Mouse (Mus musculus) thymus, adult 2 months (tissue): ENCODE data around the gene Anapc13. TPM values are rescaled to one million over a fixed set of nuclear protein-coding genes. Genes with fewer than 3 reads are reported as not detected.

Experiments used
- DNase-seq: peaks from one replicate; pipeline ENCODE4 v3.0.0; 2021
- H3K27ac ChIP-seq: fragments of 200-500 bp; 2 replicates; pipeline ENCODE4 v1.5.1; 2012; ENCODE audit warnings: low read length, control low read depth; ENCODE audit not compliant: control insufficient read depth, insufficient read depth
- H3K27me3 ChIP-seq: fragments of 200-500 bp; 2 replicates; pipeline ENCODE4 v1.6.1; 2012; ENCODE audit warnings: mild to moderate bottlenecking, low read length, moderate library complexity, mixed read lengths; ENCODE audit not compliant: control insufficient read depth, insufficient read depth
- H3K36me3 ChIP-seq: fragments of 200-500 bp; 2 replicates; pipeline ENCODE4 v1.6.1; 2012; ENCODE audit warnings: mild to moderate bottlenecking, low read length, moderate library complexity; ENCODE audit not compliant: control insufficient read depth, insufficient read depth
- H3K4me1 ChIP-seq: fragments of 200-500 bp; replicated peaks from 2 replicates; pipeline ENCODE4 v1.6.1; 2012; ENCODE audit warnings: low read length; ENCODE audit not compliant: control insufficient read depth, insufficient read depth
- H3K4me3 ChIP-seq: fragments of 200-500 bp; 2 replicates; pipeline ENCODE4 v1.5.1; 2012; ENCODE audit warnings: mild to moderate bottlenecking, low read length, control low read depth, moderate library complexity; ENCODE audit not compliant: control insufficient read depth, insufficient read depth
- CTCF ChIP-seq: fragments of 200-500 bp; IDR thresholded peaks from 2 replicates; pipeline ENCODE4 v1.5.1; 2012; ENCODE audit warnings: mild to moderate bottlenecking, control low read depth, low read length, moderate library complexity, borderline replicate concordance; ENCODE audit not compliant: control insufficient read depth, poor library complexity, insufficient read depth; ENCODE audit errors: extremely low read depth
- POLR2A ChIP-seq: fragments of 200-500 bp; IDR thresholded peaks from 2 replicates; pipeline ENCODE4 v1.6.1; 2012; ENCODE audit warnings: mild to moderate bottlenecking, low read length, control low read depth, moderate library complexity; ENCODE audit not compliant: control insufficient read depth, poor library complexity, insufficient read depth; ENCODE audit errors: extremely low read depth
- WGBS: fragments of 180-500 bp; shearing (Covaris S2); methylation state at CpG from one replicate; pipeline ENCODE4 v1.1.7; 2018; 5-methylcytosine and 5-hydroxymethylcytosine counted together
- polyA plus RNA-seq: library from polyadenylated mRNA; depleted of rRNA; stranded (reverse); fragments of >200 nt; gene quantifications from 2 replicates; pipeline ENCODE4 v1.2.3, GENCODE M21; 2012

Anapc13 gene
- polyA plus RNA-seq, 1 experiment = 34.6 TPM

DNA sequence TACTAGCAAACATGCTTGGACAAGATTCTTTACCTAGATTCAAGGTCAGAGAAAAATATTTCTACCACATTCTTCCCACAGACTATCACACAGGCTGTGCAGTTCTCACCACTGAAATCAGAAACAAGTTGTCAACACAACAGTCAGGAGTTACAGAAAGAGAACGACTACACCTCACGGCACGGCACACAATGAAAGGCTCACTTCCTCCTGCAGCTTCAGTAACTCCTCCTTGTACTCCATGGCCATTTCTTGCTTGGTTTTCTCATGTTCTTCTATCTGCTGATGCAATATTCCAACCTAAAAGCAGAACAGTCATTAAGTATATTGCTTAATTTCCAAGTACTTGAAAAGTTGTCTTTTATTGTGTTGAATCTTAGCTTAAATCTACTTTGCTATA, 11.0 kb upstream of the Anapc13 start:
- Histone ChIP-seq H3K36me3 (peaks cover 22% of the 10 kb centered on the region), H3K4me3 (no peak overlapping the region), H3K4me1 (no peaks in the 10 kb centered on the region), H3K27ac (no peak overlapping the region), H3K27me3 (no peaks in the 10 kb centered on the region)
- no peak for DNase-seq
- no peak for TF ChIP-seq CTCF
- TF ChIP-seq POLR2A = no peak
- WGBS = 85% methylated on average over 3 of the region's 3 CpGs

DNA sequence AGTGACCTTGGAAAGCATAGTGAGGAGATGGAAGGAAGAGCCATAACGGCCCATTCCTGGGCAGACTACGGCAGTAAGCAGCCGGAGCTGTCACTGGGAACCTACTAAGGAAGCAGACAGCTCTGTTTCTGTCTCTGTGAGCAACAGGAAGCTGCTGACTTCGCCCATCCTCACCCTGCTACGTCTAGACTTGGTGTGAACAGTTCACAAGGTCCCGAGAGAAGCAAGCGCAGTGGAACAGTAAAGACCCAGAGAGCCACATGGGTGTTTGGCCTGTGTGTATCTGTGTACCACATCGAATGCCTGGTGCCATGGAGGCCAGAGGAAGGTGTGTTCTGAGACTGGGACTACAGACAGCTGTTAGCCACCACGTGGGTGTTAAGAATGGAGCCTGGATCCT, 9.8 kb upstream of the Anapc13 start:
- 93% methylated on average over 9 of the region's 9 CpGs for WGBS
- no peak for TF ChIP-seq POLR2A
- no peak for TF ChIP-seq CTCF
- no peak for DNase-seq
- Histone ChIP-seq H3K27ac (no peak overlapping the region), H3K4me1 (no peaks in the 10 kb centered on the region), H3K4me3 (no peak overlapping the region), H3K27me3 (no peaks in the 10 kb centered on the region), H3K36me3 (peaks cover 19% of the 10 kb centered on the region)

GRCm38 (mm10) chr9:102621385-102621784, 4.7 kb upstream of the Anapc13 start:
- H3K4me3 ChIP-seq = no peak overlapping the region
- 85% methylated on average over 5 of the region's 5 CpGs for WGBS
- no peak for DNase-seq
- peaks cover 5% of the 10 kb centered on the region for H3K4me1 ChIP-seq
- H3K27ac ChIP-seq = no peak overlapping the region
- no peak for TF ChIP-seq POLR2A
- H3K36me3 ChIP-seq = no peaks in the 10 kb centered on the region; the same call in 1 of the 2 replicates
- H3K27me3 ChIP-seq = no peaks in the 10 kb centered on the region

- Histone ChIP-seq H3K4me1 (peaks cover 9% of the 10 kb centered on the region), H3K27me3 (no peaks in the 10 kb centered on the region), H3K36me3 (no peaks in the 10 kb centered on the region; the same call in 1 of the 2 replicates), H3K27ac (no peak overlapping the region), H3K4me3 (no peak overlapping the region)
- WGBS = 26% methylated on average over 5 of the region's 5 CpGs
- peak; percentile 49 for DNase-seq
- no peak for TF ChIP-seq CTCF
- TF ChIP-seq POLR2A = no peak
These were observed 3.8 kb upstream of the Anapc13 start for GRCm38 (mm10) chr9:102622192-102622857.

GRCm38 (mm10) chr9:102622876-102623275, 3.2 kb upstream of the Anapc13 start:
- Histone ChIP-seq H3K4me1 (peaks cover 11% of the 10 kb centered on the region), H3K36me3 (no peaks in the 10 kb centered on the region; the same call in 1 of the 2 replicates), H3K27ac (no peak overlapping the region), H3K4me3 (no peak overlapping the region), H3K27me3 (no peaks in the 10 kb centered on the region)
- TF ChIP-seq CTCF = no peak
- no peak for TF ChIP-seq POLR2A
- no peak for DNase-seq
- WGBS = 85% methylated on average over 6 of the region's 6 CpGs

DNA sequence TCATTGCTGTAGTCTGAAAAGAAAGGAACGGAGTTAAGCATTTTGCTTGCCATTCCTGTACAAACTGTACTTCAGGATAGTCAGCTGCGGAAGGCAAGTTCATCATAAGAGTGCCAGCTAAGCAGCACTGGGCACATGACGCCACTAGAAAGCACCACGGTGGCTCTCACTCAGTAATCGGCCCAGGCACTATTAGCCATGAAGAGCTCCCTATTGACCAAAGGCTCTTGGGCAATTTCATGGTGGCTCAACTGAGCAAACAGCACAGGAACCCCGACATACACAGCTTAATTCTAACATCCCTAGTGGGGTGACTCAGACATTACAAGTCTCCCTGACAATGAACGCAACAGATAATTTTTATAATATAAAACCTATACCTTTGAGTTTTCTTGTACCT, 2.5 kb upstream of the Anapc13 start:
- Histone ChIP-seq H3K36me3 (no peaks in the 10 kb centered on the region; the same call in 1 of the 2 replicates), H3K4me1 (peaks cover 11% of the 10 kb centered on the region), H3K27ac (no peak overlapping the region), H3K4me3 (no peak overlapping the region), H3K27me3 (no peaks in the 10 kb centered on the region)
- DNase-seq = no peak
- TF ChIP-seq POLR2A (no peak), CTCF (no peak)
- 96% methylated on average over 7 of the region's 7 CpGs for WGBS
